Mouse (Mus musculus) spleen, postnatal 36 days (tissue): ENCODE results near the gene Sulf2.
"Not testable (repeated sequence)": the region's sequence is repeated elsewhere in the genome, so short reads cannot be mapped to it uniquely, and the experiment has no call there.

Source experiments
- DNase-seq, 2 experiments: peaks; one replicate each; pipeline ENCODE4 v3.0.0; 2022; ENCODE audit warnings: low spot score in 2 of 2, mixed read lengths in 1 of 2

Sulf2 gene

GRCm38 (mm10) chr2:166155454-166155815 lies at the start of gene Sulf2:
Gene Sulf2, minus strand, starts transcription at chr2:166155663.
- DNase-seq, result peak; percentile 28 to 36

- DNase-seq, result no peak
These were observed 48.7 kb upstream of the Sulf2 start for GRCm38 (mm10) chr2:166204174-166204573.

GRCm38 (mm10) chr2:166203647-166204046 lies 48.2 kb upstream of the Sulf2 start:
- no peak for DNase-seq

DNA sequence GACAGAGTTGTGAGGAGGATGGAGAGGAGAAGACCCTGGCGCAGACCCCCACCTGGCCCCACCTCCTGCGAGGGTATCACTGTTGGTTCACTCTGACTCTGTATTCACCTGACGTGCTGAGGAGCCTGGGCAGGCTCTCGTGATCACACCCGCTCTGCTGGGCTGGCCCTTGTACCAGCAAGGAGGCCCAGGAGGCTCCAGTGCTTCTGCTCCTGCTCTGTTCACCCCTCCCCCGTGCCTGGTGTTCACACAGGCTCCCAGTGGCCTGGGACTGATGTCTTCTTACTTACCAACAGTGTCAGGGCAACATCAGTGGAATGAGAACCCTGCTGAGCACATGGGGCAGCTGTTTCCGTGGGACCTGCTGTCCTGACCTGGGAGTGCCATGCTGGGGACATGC lies 42.5 kb upstream of the Sulf2 start:
- DNase-seq, result no peak

GRCm38 (mm10) chr2:166197064-166197463 lies 41.6 kb upstream of the Sulf2 start:
- no peak for DNase-seq

- no peak for DNase-seq
These were observed 40.8 kb upstream of the Sulf2 start for GRCm38 (mm10) chr2:166196080-166196786.

GRCm38 (mm10) chr2:166195041-166195440 lies 39.6 kb upstream of the Sulf2 start:
- DNase-seq, result peak in 1 of 2 experiments; percentile 8

GRCm38 (mm10) chr2:166194112-166194758 lies 38.8 kb upstream of the Sulf2 start:
- no peak for DNase-seq

DNA sequence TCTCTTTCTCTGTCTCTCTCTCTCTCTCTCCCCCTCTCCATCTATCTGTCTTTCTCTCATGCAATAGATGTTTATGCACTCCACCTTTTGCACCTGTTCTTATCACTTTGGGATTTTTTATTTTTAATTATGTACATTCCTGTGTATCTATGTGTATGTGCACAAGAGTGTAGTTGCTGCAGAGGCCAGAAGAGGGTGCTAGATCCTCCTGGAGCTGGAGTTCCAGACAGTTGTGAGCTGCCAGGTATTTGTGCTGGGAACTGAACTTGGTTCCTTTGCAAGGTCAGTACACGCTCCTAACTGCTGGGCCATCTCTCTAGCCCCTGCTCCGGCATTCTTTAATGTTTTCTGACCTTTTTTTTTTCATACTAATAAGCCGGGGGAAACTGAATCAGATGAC lies 38.0 kb upstream of the Sulf2 start:
- no peak for DNase-seq

GRCm38 (mm10) chr2:166190816-166191215 lies 35.4 kb upstream of the Sulf2 start:
- DNase-seq, result no peak

- no peak for DNase-seq
These were observed 33.7 kb upstream of the Sulf2 start for GRCm38 (mm10) chr2:166189191-166189590.

DNA sequence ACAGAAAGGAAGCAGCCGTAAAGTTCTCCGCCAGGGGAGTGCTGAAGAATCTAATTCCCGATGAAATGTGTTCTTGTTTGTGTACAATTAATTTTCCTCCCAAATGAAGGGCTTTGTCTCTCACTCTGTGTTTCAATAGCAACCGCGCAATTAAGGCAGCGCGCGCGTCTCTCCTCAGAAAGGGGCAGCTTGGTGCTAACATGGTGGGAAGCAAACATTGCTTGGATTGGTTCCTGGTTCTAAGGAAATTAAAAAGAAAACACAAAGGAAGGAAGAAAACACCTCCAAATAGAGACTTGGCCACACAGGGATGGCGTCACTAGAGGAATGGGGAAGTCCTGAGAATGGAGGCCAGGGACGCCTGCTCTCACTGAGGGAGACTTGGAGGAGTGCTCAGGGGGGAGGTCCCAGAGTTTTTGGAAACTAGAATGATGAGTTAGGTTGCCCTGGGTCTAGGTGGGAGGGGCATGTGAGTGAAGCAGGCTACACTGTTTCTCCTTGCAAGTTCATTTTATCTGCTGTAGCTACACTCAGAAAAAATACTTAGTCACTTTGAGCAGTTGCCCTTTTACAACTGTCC lies 32.5 kb upstream of the Sulf2 start:
- DNase-seq, result not testable (repeated sequence)

GRCm38 (mm10) chr2:166187319-166187718 lies 31.9 kb upstream of the Sulf2 start:
- DNase-seq, result not testable (repeated sequence)

- no peak for DNase-seq
These were observed 30.9 kb upstream of the Sulf2 start for GRCm38 (mm10) chr2:166186244-166186948.

GRCm38 (mm10) chr2:166185768-166186167 lies 30.3 kb upstream of the Sulf2 start:
- no peak for DNase-seq

DNA sequence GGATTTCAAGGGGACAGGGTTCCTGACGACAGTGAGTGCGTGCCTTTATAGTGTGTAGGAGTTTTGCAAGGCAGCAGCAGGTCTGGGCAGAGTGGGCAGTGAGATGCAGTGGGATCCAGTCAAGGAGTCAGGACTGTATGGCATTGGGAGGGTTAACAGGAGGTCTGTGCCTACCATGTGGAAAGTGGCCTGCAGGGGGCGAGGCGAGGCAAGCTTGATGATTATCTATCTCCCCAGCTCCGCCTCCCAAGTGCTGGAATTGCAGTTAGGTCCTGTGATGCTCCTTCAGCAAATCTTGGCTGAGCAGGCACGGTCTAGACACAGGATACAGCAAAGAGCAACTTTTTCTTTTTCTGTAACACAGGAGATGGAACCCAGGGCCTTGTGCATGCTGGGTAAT lies 29.0 kb upstream of the Sulf2 start:
- no peak for DNase-seq

- DNase-seq, result no peak
These were observed 26.7 kb upstream of the Sulf2 start for GRCm38 (mm10) chr2:166182009-166182685.

- DNase-seq, result peak; percentile 18 to 36
These were observed 25.5 kb upstream of the Sulf2 start for GRCm38 (mm10) chr2:166180744-166181508.

DNA sequence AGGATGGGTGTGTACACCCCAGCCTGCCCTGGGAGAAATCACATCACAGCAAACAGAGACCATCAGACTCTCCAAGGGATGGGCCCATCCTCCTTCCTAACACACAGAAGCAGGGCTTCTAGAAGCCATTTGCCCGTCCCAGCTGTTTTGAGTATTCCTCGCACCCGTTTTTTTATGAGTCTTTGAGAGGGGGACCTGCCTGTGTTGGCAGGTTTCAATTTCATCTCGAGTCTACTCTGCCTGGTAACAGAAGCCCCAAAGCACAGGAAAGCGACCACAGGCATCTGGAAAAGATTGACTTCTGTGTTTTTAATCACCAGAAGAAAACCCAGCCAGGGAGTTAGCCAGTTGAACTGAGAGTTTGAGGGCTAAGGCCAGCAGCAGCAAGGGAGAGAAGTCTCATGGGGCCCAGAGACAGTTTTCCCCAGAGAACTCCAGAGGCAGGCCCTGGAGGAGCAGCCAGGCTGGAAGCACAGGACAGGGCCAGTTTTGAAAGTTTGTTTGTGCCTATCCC lies 24.7 kb upstream of the Sulf2 start:
- DNase-seq, result no peak

DNA sequence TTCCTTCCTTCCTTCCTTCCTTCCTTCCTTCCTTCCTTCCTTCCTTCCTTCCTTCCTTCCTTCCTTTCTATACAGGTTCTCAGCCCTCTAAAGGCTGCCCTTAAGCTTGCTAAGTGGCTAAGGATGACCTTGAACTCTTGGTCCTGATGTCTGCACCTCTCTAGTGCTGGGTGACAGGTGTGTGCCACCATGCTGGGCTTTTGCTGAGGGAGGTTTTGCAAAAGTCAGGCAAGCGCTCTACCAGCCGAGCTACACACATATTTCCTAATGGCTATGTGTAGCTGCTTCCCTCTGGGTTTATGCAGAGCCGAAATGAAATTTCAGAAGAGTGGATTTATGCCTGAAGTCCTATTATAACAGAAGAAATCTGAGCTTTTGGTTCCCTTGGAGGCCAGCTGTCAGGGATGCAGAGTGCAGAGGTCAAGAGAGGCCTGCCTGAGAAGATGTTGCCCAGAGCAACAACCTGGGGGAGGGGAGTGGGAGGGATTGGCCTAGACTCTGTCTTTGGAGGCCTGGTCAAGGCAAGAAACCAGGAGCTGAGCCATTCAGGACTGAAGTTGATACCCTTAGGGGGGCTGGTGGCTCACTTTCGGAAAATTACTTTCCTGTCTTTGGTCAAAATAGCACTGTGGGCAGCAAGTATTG lies 24.1 kb upstream of the Sulf2 start:
- no peak for DNase-seq
